ENCODE assay signal across 8 mouse cellular contexts in genomic region chr10:95143446-95144114, GRCm38 (mm10).
DNase-seq lines count a peak whose midpoint lies in the region; ATAC-seq and TF ChIP-seq lines count a peak whose summit lies in the region.

No protein-coding gene starts in this region.

- no peak overlapping the region for H3K9ac ChIP-seq in lung, embryonic 16.5 days (ENCODE audit: low read length)
- peak overlapping the region; percentile 32 for H3K9ac ChIP-seq in forebrain, embryonic 14.5 days (ENCODE audit: low read length)
- H3K9ac ChIP-seq in limb, embryonic 12.5 days (replicated peaks): no peak overlapping the region

- no peaks in the 10 kb centered on the region for H3K27me3 ChIP-seq in lung, embryonic 16.5 days (ENCODE audit: control insufficient read depth, insufficient read depth, low read depth, low read length)
- no peaks in the 10 kb centered on the region for H3K27me3 ChIP-seq in forebrain, embryonic 14.5 days (replicated peaks; ENCODE audit: control insufficient read depth, insufficient read depth, low read length)
- H3K27me3 ChIP-seq in limb, embryonic 12.5 days: no peaks in the 10 kb centered on the region; the same call in 1 of the 2 replicates
- H3K27me3 ChIP-seq in small intestine, adult 2 months (ENCODE audit: control insufficient read depth, insufficient read depth, low read length): no peaks in the 10 kb centered on the region

- TF ChIP-seq POLR2A in small intestine, adult 2 months (IDR thresholded peaks at IDR 0.05; ENCODE audit: low read depth, low read length): no peak

- no peak for ATAC-seq in lung, embryonic 16.5 days (ENCODE audit: low read depth)
- ATAC-seq in forebrain, embryonic 14.5 days: no peak
- no peak for ATAC-seq in limb, embryonic 12.5 days (ENCODE audit: insufficient number of reproducible peaks, insufficient read depth, low FRiP score, low TSS enrichment, low read depth)
- ATAC-seq in erythroblast, adult 5-6 weeks (replicated peaks; ENCODE audit: low FRiP score, poor library complexity, severe bottlenecking): no peak

- H3K4me1 ChIP-seq in lung, embryonic 16.5 days (replicated peaks; ENCODE audit: control insufficient read depth, insufficient read depth, low read length): peaks cover 66% of the 10 kb centered on the region
- peaks cover 38% of the 10 kb centered on the region for H3K4me1 ChIP-seq in forebrain, embryonic 14.5 days (ENCODE audit: control insufficient read depth, insufficient read depth, low read length)
- H3K4me1 ChIP-seq in limb, embryonic 12.5 days (replicated peaks): peaks cover 45% of the 10 kb centered on the region
- peaks cover 41% of the 10 kb centered on the region for H3K4me1 ChIP-seq in small intestine, adult 2 months (ENCODE audit: control insufficient read depth, insufficient read depth, insufficient read length, low read length)

- no peaks in the 10 kb centered on the region for H3K9me3 ChIP-seq in lung, embryonic 16.5 days (ENCODE audit: control insufficient read depth, low read length)
- H3K9me3 ChIP-seq in forebrain, embryonic 14.5 days (replicated peaks; ENCODE audit: control insufficient read depth, low read length): no peaks in the 10 kb centered on the region
- no peaks in the 10 kb centered on the region for H3K9me3 ChIP-seq in limb, embryonic 12.5 days

- H3K36me3 ChIP-seq in lung, embryonic 16.5 days (ENCODE audit: control insufficient read depth, insufficient read depth, low read length): no peaks in the 10 kb centered on the region
- no peaks in the 10 kb centered on the region for H3K36me3 ChIP-seq in forebrain, embryonic 14.5 days (ENCODE audit: control insufficient read depth, insufficient read depth, low read length)
- H3K36me3 ChIP-seq in limb, embryonic 12.5 days: no peaks in the 10 kb centered on the region
- H3K36me3 ChIP-seq in small intestine, adult 2 months (ENCODE audit: control insufficient read depth, insufficient read depth, low read length): no peaks in the 10 kb centered on the region

- WGBS in lung, embryonic 16.5 days: 22% methylated on average over 2 of the region's 2 CpGs
- 7% methylated on average over 2 of the region's 2 CpGs for WGBS in forebrain, embryonic 14.5 days
- WGBS in limb, embryonic 12.5 days: 30% methylated on average over 2 of the region's 2 CpGs
- WGBS in small intestine, adult 2 months: 66% methylated on average over 2 of the region's 2 CpGs

- H3K4me2 ChIP-seq in lung, embryonic 16.5 days (ENCODE audit: low read depth, low read length): peak overlapping the region; percentile 7
- H3K4me2 ChIP-seq in forebrain, embryonic 14.5 days (ENCODE audit: low read length): no peak overlapping the region
- H3K4me2 ChIP-seq in limb, embryonic 12.5 days: no peak overlapping the region

- H3K4me3 ChIP-seq in lung, embryonic 16.5 days (ENCODE audit: low read length): no peak overlapping the region
- no peak overlapping the region for H3K4me3 ChIP-seq in forebrain, embryonic 14.5 days (ENCODE audit: low read depth, low read length)
- H3K4me3 ChIP-seq in limb, embryonic 12.5 days (replicated peaks): no peak overlapping the region
- no peak overlapping the region for H3K4me3 ChIP-seq in small intestine, adult 2 months (ENCODE audit: low read depth, low read length)

- no peak for DNase-seq in lung, postnatal 25 days (ENCODE audit: low spot score)
- peak; percentile 40 for DNase-seq in forebrain, embryonic 14.5 days (ENCODE audit: low spot score)
- no peak for DNase-seq in left cerebral cortex, adult 11 months (ENCODE audit: low spot score)
- no peak for DNase-seq in adrenal gland, postnatal 10 days

- TF ChIP-seq CTCF in small intestine, adult 2 months (IDR thresholded peaks at IDR 0.05; ENCODE audit: extremely low read depth, insufficient read length, insufficient replicate concordance, low read depth, low read length): no peak

- peak overlapping the region; percentile 92 for H3K27ac ChIP-seq in lung, embryonic 16.5 days (ENCODE audit: low read length)
- peak overlapping the region; percentile 53; the same call in 1 of the 2 replicates for H3K27ac ChIP-seq in forebrain, embryonic 14.5 days (ENCODE audit: low read depth, low read length)
- peak overlapping the region; percentile 59 for H3K27ac ChIP-seq in limb, embryonic 12.5 days
- peak overlapping the region; percentile 64 for H3K27ac ChIP-seq in small intestine, adult 2 months (ENCODE audit: insufficient read depth, low read depth, low read length)
